Comparison of ENCODE assay signal across 10 mouse cellular contexts in genomic region chr17:73891590-73891989, GRCm38 (mm10). TPM values are rescaled to one million over a fixed set of nuclear protein-coding genes. Genes with fewer than 3 reads are reported as not detected.
DNase-seq lines count a peak whose midpoint lies in the region; ATAC-seq and TF ChIP-seq lines count a peak whose summit lies in the region.
"Had no signal": no experiment of that assay in that cellular context is flagged by ENCODE, and none has a peak within 500 bp of the region (broad histone marks: within the 10 kb centered on the region; RNA-seq: fewer than 3 reads in every experiment).

No protein-coding gene starts in this region.

- H3K4me2 ChIP-seq in midbrain, embryonic 16.5 days (ENCODE audit: low read length), result no peak overlapping the region
- H3K4me2 ChIP-seq in hindbrain, embryonic 12.5 days (replicated peaks), result no peak overlapping the region
- H3K4me2 ChIP-seq: limb, embryonic 15.5 days had no signal

- H3K9ac ChIP-seq in midbrain, embryonic 16.5 days (ENCODE audit: low read depth, low read length), result no peak overlapping the region
- no peak overlapping the region for H3K9ac ChIP-seq in hindbrain, embryonic 12.5 days
- H3K9ac ChIP-seq: limb, embryonic 15.5 days had no signal

- no peaks in the 10 kb centered on the region for H3K9me3 ChIP-seq in midbrain, embryonic 16.5 days (replicated peaks; ENCODE audit: control insufficient read depth, low read length, poor library complexity, severe bottlenecking)
- H3K9me3 ChIP-seq in hindbrain, embryonic 12.5 days (replicated peaks), result no peaks in the 10 kb centered on the region
- H3K9me3 ChIP-seq: limb, embryonic 15.5 days had no signal

- H3K4me3 ChIP-seq in midbrain, embryonic 16.5 days (ENCODE audit: low read depth, low read length), result no peak overlapping the region
- H3K4me3 ChIP-seq in hindbrain, embryonic 12.5 days, result no peak overlapping the region
- H3K4me3 ChIP-seq: limb, embryonic 15.5 days; myocyte had no signal

- H3K4me1 ChIP-seq in midbrain, embryonic 16.5 days (ENCODE audit: control insufficient read depth, insufficient read depth, low read length), result no peaks in the 10 kb centered on the region
- no peaks in the 10 kb centered on the region for H3K4me1 ChIP-seq in hindbrain, embryonic 12.5 days
- H3K4me1 ChIP-seq: limb, embryonic 15.5 days had no signal

- TF ChIP-seq CTCF in Patski (IDR thresholded peaks at IDR 0.05), result peak; percentile 66

- CTCF ChIA-PET in Patski (lab: Charles Lee), result interaction anchor here (0.6 to 0.9 kb wide), 4 partner anchors 10 to 126 kb away, joined by 3 read pairs; no protein-coding TSS in a partner anchor

- in situ Hi-C loops in Patski (cut with MboI; ENCODE audit: low pct_unique_long_range_greater_than_20kb), result loop anchor here (5.0 to 25.0 kb wide), 3 partner anchors 243 to 1029 kb away; partner anchors contain the start of gene Memo1

- POLR2A ChIA-PET in Patski (lab: Charles Lee), result no interaction called here

- peak; percentile 51 for ATAC-seq in Patski
- no peak for ATAC-seq in midbrain, embryonic 16.5 days
- no peak for ATAC-seq in hindbrain, embryonic 12.5 days (ENCODE audit: low FRiP score)

- no peaks in the 10 kb centered on the region for H3K27me3 ChIP-seq in Patski
- no peaks in the 10 kb centered on the region for H3K27me3 ChIP-seq in midbrain, embryonic 16.5 days (ENCODE audit: control insufficient read depth, insufficient read depth, low read depth, low read length)
- no peaks in the 10 kb centered on the region for H3K27me3 ChIP-seq in hindbrain, embryonic 12.5 days
- H3K27me3 ChIP-seq: limb, embryonic 15.5 days had no signal

- WGBS in midbrain, embryonic 16.5 days, result 90% methylated on average over 1 of the region's 1 CpGs
- 81% methylated on average over 1 of the region's 1 CpGs for WGBS in hindbrain, embryonic 12.5 days

- no peaks in the 10 kb centered on the region for H3K36me3 ChIP-seq in midbrain, embryonic 16.5 days (ENCODE audit: control insufficient read depth, insufficient read depth, low read length)
- H3K36me3 ChIP-seq in hindbrain, embryonic 12.5 days, result no peaks in the 10 kb centered on the region
- H3K36me3 ChIP-seq: limb, embryonic 15.5 days had no signal

- no peak overlapping the region for H3K27ac ChIP-seq in midbrain, embryonic 16.5 days (ENCODE audit: low read length)
- H3K27ac ChIP-seq in hindbrain, embryonic 12.5 days, result no peak overlapping the region
- H3K27ac ChIP-seq: limb, embryonic 15.5 days had no signal

- peak; percentile 17 for DNase-seq in cerebellum, adult 9-10 months
- DNase-seq in cerebellum, postnatal 4 days (ENCODE audit: low spot score in 2 of 2), result no peak
- DNase-seq in layer of hippocampus, adult 9-10 months (ENCODE audit: low spot score), result peak; percentile 58
- DNase-seq in layer of hippocampus, postnatal 25 days (ENCODE audit: extremely low spot score in 1 of 2, low spot score in 1 of 2), result no peak
- no peak for DNase-seq in Patski (ENCODE audit: low read depth, low spot score)
- peak; percentile 44 for DNase-seq in lung, postnatal 36 days

RNA-seq across cellular contexts. Expression of gene Xdh, which starts 58.4 kb away (rescaled TPM):
- 1 to 10 TPM; 3.1 to 4.6 TPM for total RNA-seq in layer of hippocampus, postnatal 25 days (2021)
- polyA plus RNA-seq in Patski (2021), result 5.0 TPM
- 0.31 and 0.70 TPM in 2 replicates for polyA plus RNA-seq in midbrain, embryonic 16.5 days (2015; fragmentation: Nextera tagmentation; extraction: Ambion mirVana)
- polyA plus RNA-seq in hindbrain, embryonic 12.5 days (2016; fragmentation: Nextera tagmentation; extraction: Ambion mirVana), result 0.18 and 0.31 TPM in 2 replicates

Comparison
In these comparisons a context has a peak if more than half of its experiments do, and no peak if none do; other contexts are left out.
1. DNase-seq: peak in cerebellum, adult 9-10 months (single experiment), layer of hippocampus, adult 9-10 months (single experiment) and lung, postnatal 36 days (single experiment); none in cerebellum, postnatal 4 days (0 of 2), layer of hippocampus, postnatal 25 days (0 of 2) and Patski (single experiment).